Mouse (Mus musculus): ENCODE results near the gene Macc1. TPM values are rescaled to one million over a fixed set of nuclear protein-coding genes. Genes with fewer than 3 reads are reported as not detected.

Macc1 gene
- total RNA-seq, 2 experiments from 2014 or later, result 0.07 TPM; not detected in 1

- no peak for DNase-seq
Observed at GRCm38 (mm10) chr12:119387925-119388324, 73.9 kb downstream of the Macc1 start.

GRCm38 (mm10) chr12:119390192-119390684 lies 76.2 kb downstream of the Macc1 start:
- DNase-seq, result no peak

- no peak for DNase-seq
Observed at GRCm38 (mm10) chr12:119398046-119398659, 84.1 kb downstream of the Macc1 start.

- no peak for DNase-seq
Observed at GRCm38 (mm10) chr12:119402273-119402672, 88.2 kb downstream of the Macc1 start.

GRCm38 (mm10) chr12:119402796-119403195 lies 88.7 kb downstream of the Macc1 start:
- DNase-seq, result no peak

- no peak for DNase-seq
Observed at GRCm38 (mm10) chr12:119404810-119405209, 90.7 kb downstream of the Macc1 start.

- no peak for DNase-seq
Observed at GRCm38 (mm10) chr12:119410522-119410921, 96.5 kb downstream of the Macc1 start.

- DNase-seq, result no peak
Observed at GRCm38 (mm10) chr12:119410956-119411355, 96.9 kb downstream of the Macc1 start.

GRCm38 (mm10) chr12:119411982-119412381 lies 97.9 kb downstream of the Macc1 start:
- DNase-seq, result no peak

GRCm38 (mm10) chr12:119415900-119416299 lies 101.8 kb downstream of the Macc1 start:
- DNase-seq, result no peak

- DNase-seq, result no peak
Observed at GRCm38 (mm10) chr12:119425749-119426148, 111.7 kb downstream of the Macc1 start.

- DNase-seq, result peak; percentile 62 to 69
Observed at GRCm38 (mm10) chr12:119426182-119426886, 112.3 kb downstream of the Macc1 start.

- DNase-seq, result peak; percentile 50 to 65
Observed at GRCm38 (mm10) chr12:119426887-119427204, 112.8 kb downstream of the Macc1 start.

GRCm38 (mm10) chr12:119440720-119441119 lies 126.7 kb downstream of the Macc1 start:
- no peak for DNase-seq

- DNase-seq, result no peak
Observed at GRCm38 (mm10) chr12:119450116-119450515, 136.0 kb downstream of the Macc1 start.

GRCm38 (mm10) chr12:119451232-119451631 lies 137.2 kb downstream of the Macc1 start:
- no peak for DNase-seq

GRCm38 (mm10) chr12:119454076-119454475 lies 140.0 kb downstream of the Macc1 start:
- no peak for DNase-seq

- DNase-seq, result no peak
Observed at GRCm38 (mm10) chr12:119464040-119464939, 150.2 kb downstream of the Macc1 start.

GRCm38 (mm10) chr12:119464940-119465245 lies 150.8 kb downstream of the Macc1 start:
- no peak for DNase-seq

GRCm38 (mm10) chr12:119467656-119468055 lies 153.6 kb downstream of the Macc1 start:
- DNase-seq, result no peak

- DNase-seq, result peak in 1 of 2 experiments; percentile 2
Observed at GRCm38 (mm10) chr12:119470260-119470659, 156.2 kb downstream of the Macc1 start.

GRCm38 (mm10) chr12:119483296-119483695 lies 169.2 kb downstream of the Macc1 start:
- DNase-seq, result no peak

Data from adrenal gland, postnatal 36 days (tissue).